Comparison of ENCODE assay signal across 10 mouse cellular contexts in the genomic region with DNA sequence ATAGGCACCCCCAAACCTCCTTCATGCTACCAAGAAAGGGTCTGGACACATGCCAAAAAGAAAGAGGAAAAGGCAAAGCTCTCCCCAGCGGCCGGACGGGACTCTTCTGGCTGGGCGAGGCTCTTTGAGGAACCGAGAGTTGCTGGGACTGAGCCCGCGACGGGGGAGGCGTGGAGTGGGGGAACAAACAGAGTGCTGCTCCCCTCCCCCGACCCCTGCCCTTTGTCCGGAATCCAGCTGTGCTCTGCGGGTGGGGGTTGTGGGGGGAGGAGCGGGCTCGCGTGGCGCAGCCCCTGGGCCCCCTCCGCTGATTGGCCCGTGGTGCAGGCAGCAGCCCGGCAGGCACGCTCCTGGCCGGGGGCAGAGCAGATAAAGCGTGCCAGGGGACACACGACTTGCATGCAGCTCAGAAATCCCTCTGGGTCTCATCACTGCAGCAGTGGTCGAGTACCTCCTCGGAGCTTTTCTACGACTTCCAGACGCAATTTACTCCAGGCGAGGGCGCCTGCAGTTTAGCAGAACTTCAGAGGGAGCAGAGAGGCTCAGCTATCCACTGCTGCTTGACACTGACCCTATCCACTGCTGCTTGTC. TPM values are rescaled to one million over a fixed set of nuclear protein-coding genes. Genes with fewer than 3 reads are reported as not detected.
A peak's percentile ranks its signal among the peaks of the same experiment; 100 is the strongest.
DNase-seq lines count a peak whose midpoint lies in the region; ATAC-seq lines count a peak whose summit lies in the region.
"Had no signal": no experiment of that assay in that cellular context is flagged by ENCODE, and none has a peak within 500 bp of the region (broad histone marks: within the 10 kb centered on the region; RNA-seq: fewer than 3 reads in every experiment).

Gene Neurog3, plus strand, starts transcription at position 400 of the 591 bp plus-strand sequence.

- no peak within 1 kb of the TSS for H3K27ac ChIP-seq in heart, embryonic 10.5 days
- H3K27ac ChIP-seq in hindbrain, embryonic 16.5 days (ENCODE audit: low read depth, low read length), result no peak within 1 kb of the TSS
- no peak within 1 kb of the TSS for H3K27ac ChIP-seq in midbrain, embryonic 13.5 days

- H3K27me3 ChIP-seq in heart, embryonic 10.5 days (ENCODE audit: insufficient read depth, poor library complexity, severe bottlenecking), result peaks cover 100% of the 10 kb centered on the region
- H3K27me3 ChIP-seq in hindbrain, embryonic 16.5 days (replicated peaks; ENCODE audit: control insufficient read depth, insufficient read depth, low read length), result peaks cover 81% of the 10 kb centered on the region
- peaks cover 100% of the 10 kb centered on the region for H3K27me3 ChIP-seq in midbrain, embryonic 13.5 days

- WGBS in heart, embryonic 10.5 days, result under 1% methylated on average over 29 of the region's 29 CpGs
- WGBS in hindbrain, embryonic 16.5 days, result 1% methylated on average over 26 of the region's 29 CpGs
- under 1% methylated on average over 26 of the region's 29 CpGs for WGBS in midbrain, embryonic 13.5 days

- H3K4me3 ChIP-seq in heart, embryonic 10.5 days, result peak within 1 kb of the TSS; percentile 48
- peak within 1 kb of the TSS; percentile 14; the same call in 1 of the 2 replicates for H3K4me3 ChIP-seq in hindbrain, embryonic 16.5 days (ENCODE audit: low read length)
- H3K4me3 ChIP-seq in midbrain, embryonic 13.5 days (replicated peaks), result peak within 1 kb of the TSS; percentile 23

- peak within 1 kb of the TSS; percentile 40 for H3K4me2 ChIP-seq in hindbrain, embryonic 16.5 days (ENCODE audit: low read length)
- peak within 1 kb of the TSS; percentile 47 for H3K4me2 ChIP-seq in midbrain, embryonic 13.5 days (replicated peaks)

- peaks cover 24% of the 10 kb centered on the region for H3K4me1 ChIP-seq in heart, embryonic 10.5 days
- peaks cover 9% of the 10 kb centered on the region for H3K4me1 ChIP-seq in hindbrain, embryonic 16.5 days (ENCODE audit: control insufficient read depth, insufficient read depth, low read depth, low read length)
- H3K4me1 ChIP-seq in midbrain, embryonic 13.5 days (replicated peaks), result peaks cover 17% of the 10 kb centered on the region

- H3K9me3 ChIP-seq in heart, embryonic 10.5 days, result no peaks in the 10 kb centered on the region
- no peaks in the 10 kb centered on the region for H3K9me3 ChIP-seq in hindbrain, embryonic 16.5 days (ENCODE audit: control insufficient read depth, low read length)
- no peaks in the 10 kb centered on the region for H3K9me3 ChIP-seq in midbrain, embryonic 13.5 days

- no peak for ATAC-seq in hindbrain, embryonic 16.5 days
- ATAC-seq in midbrain, embryonic 13.5 days, result no peak

- intact Hi-C loops in heart, postnatal 10 days (cut with DNase I), result no loop called here

- peak; percentile 60 for DNase-seq in heart, embryonic 10.5 days (ENCODE audit: low spot score)
- DNase-seq in heart, postnatal 10 days, result no peak
- peak; percentile 58 for DNase-seq in embryo, embryonic 11 days
- DNase-seq in urinary bladder, adult 18-20 months (ENCODE audit: low spot score in 2 of 2), result no peak
- no peak for DNase-seq in gastrocnemius, adult 8-10 months (ENCODE audit: low spot score in 2 of 2)
- no peak for DNase-seq in kidney, adult 8-10 months

- no peaks in the 10 kb centered on the region for H3K36me3 ChIP-seq in heart, embryonic 10.5 days
- no peaks in the 10 kb centered on the region for H3K36me3 ChIP-seq in hindbrain, embryonic 16.5 days (ENCODE audit: control insufficient read depth, insufficient read depth, low read length)
- H3K36me3 ChIP-seq in midbrain, embryonic 13.5 days, result no peaks in the 10 kb centered on the region

- no peak within 1 kb of the TSS for H3K9ac ChIP-seq in hindbrain, embryonic 16.5 days (ENCODE audit: low read depth, low read length)
- H3K9ac ChIP-seq in midbrain, embryonic 13.5 days (replicated peaks), result no peak within 1 kb of the TSS

RNA-seq across cellular contexts. Expression of gene Neurog3, which starts in this region (rescaled TPM):
- not detected in 2 replicates for polyA plus RNA-seq in heart, embryonic 10.5 days (2016; fragmentation: Nextera tagmentation; extraction: Ambion mirVana)
- not detected for total RNA-seq in heart, postnatal 10 days (2021)
- not detected in 2 replicates for polyA plus RNA-seq in hindbrain, embryonic 16.5 days (2015; fragmentation: Nextera tagmentation; extraction: Ambion mirVana)
- 0.48 and 0.65 TPM in 2 replicates for polyA plus RNA-seq in midbrain, embryonic 13.5 days (2015; fragmentation: Nextera tagmentation; extraction: Ambion mirVana)
- total RNA-seq in gastrocnemius, adult 8-10 months (2022), result not detected
- polyA plus RNA-seq: C2C12; spleen, adult 2 months had no signal

Comparison
In these comparisons a context has a peak if more than half of its experiments do, and no peak if none do; other contexts are left out.
1. Peak in DNase-seq and H3K4me3 ChIP-seq in heart, embryonic 10.5 days; RNA of the gene not detected or under 1 TPM.